Mouse (Mus musculus) midbrain, embryonic 16.5 days (tissue): ENCODE results near the gene Tpbgl. TPM values are rescaled to one million over a fixed set of nuclear protein-coding genes. Genes with fewer than 3 reads are reported as not detected.

ENCODE experiments used
- ATAC-seq: fragments of 200-750 bp; cut with Nextera tagmentation; 2 replicates; pipeline ENCODE4 v1.8.0; 2017; ENCODE audit warnings: moderate TSS enrichment
- H3K27ac ChIP-seq: fragments of 300-500 bp; sonication (generic); 2 replicates; pipeline ENCODE4 v1.5.1; 2014; ENCODE audit warnings: mild to moderate bottlenecking, low read length, mixed read lengths
- H3K27me3 ChIP-seq: fragments of 300-500 bp; sonication (generic); 2 replicates; pipeline ENCODE4 v1.6.1; 2014; ENCODE audit warnings: low read depth, low read length, mixed read lengths; ENCODE audit not compliant: control insufficient read depth, insufficient read depth
- H3K36me3 ChIP-seq: fragments of 300-500 bp; sonication (generic); 2 replicates; pipeline ENCODE4 v1.6.1; 2014; ENCODE audit warnings: mild to moderate bottlenecking, low read length, moderate library complexity, mixed read lengths; ENCODE audit not compliant: control insufficient read depth, insufficient read depth
- H3K4me1 ChIP-seq: fragments of 300-500 bp; sonication (generic); 2 replicates; pipeline ENCODE4 v1.6.1; 2014; ENCODE audit warnings: mild to moderate bottlenecking, low read length, mixed read lengths; ENCODE audit not compliant: control insufficient read depth, insufficient read depth
- H3K4me2 ChIP-seq: fragments of 300-500 bp; sonication (generic); 2 replicates; pipeline ENCODE4 v1.6.1; 2014; ENCODE audit warnings: mild to moderate bottlenecking, low read length, mixed read lengths
- H3K4me3 ChIP-seq: fragments of 300-500 bp; sonication (generic); 2 replicates; pipeline ENCODE4 v1.5.1; 2014; ENCODE audit warnings: low read depth, mild to moderate bottlenecking, low read length, moderate library complexity, mixed read lengths
- H3K9ac ChIP-seq: fragments of 300-500 bp; sonication (generic); 2 replicates; pipeline ENCODE4 v1.6.1; 2014; ENCODE audit warnings: low read depth, low read length, mixed read lengths
- H3K9me3 ChIP-seq: fragments of 300-500 bp; sonication (generic); replicated peaks from 2 replicates; pipeline ENCODE4 v1.6.1; 2014; ENCODE audit warnings: mild to moderate bottlenecking, low read length, mixed read lengths; ENCODE audit not compliant: control insufficient read depth, poor library complexity, severe bottlenecking
- WGBS: fragments of 180-500 bp; shearing (Covaris S2); extraction: QIAGEN DNeasy Blood & Tissue Kit; methylation state at CpG from one replicate; pipeline ENCODE4 v1.1.7; 2014; 5-methylcytosine and 5-hydroxymethylcytosine counted together
- polyA plus RNA-seq: library from polyadenylated mRNA; unstranded; fragments of >200 nt; fragmentation: Nextera tagmentation; extraction: Ambion mirVana; gene quantifications from 2 replicates; pipeline ENCODE4 v1.2.1, GENCODE M21; 2015

Tpbgl gene
- 1.1 and 1.6 TPM in 2 replicates for polyA plus RNA-seq

- under 1% methylated on average over 77 of the region's 83 CpGs for WGBS
- Histone ChIP-seq H3K9me3 (no peaks in the 10 kb centered on the region), H3K36me3 (no peaks in the 10 kb centered on the region), H3K27ac (peak within 1 kb of the TSS; percentile 24; the same call in 1 of the 2 replicates), H3K9ac (peak within 1 kb of the TSS; percentile 75), H3K27me3 (peaks cover 37% of the 10 kb centered on the region), H3K4me1 (peaks cover 4% of the 10 kb centered on the region), H3K4me3 (peak within 1 kb of the TSS; percentile 60), H3K4me2 (peak within 1 kb of the TSS; percentile 78)
- peak; percentile 9 for ATAC-seq
These were observed at the start of gene Tpbgl for GRCm38 (mm10) chr7:99626376-99627270. TSS of gene Tpbgl (minus strand) at chr7:99627103.

GRCm38 (mm10) chr7:99674890-99675289 lies 48.0 kb upstream of the Tpbgl start:
- WGBS, result 88% methylated on average over 3 of the region's 3 CpGs
- H3K27ac ChIP-seq, result no peak overlapping the region
- no peaks in the 10 kb centered on the region for H3K27me3 ChIP-seq
- no peaks in the 10 kb centered on the region for H3K9me3 ChIP-seq
- no peaks in the 10 kb centered on the region for H3K4me1 ChIP-seq
- H3K9ac ChIP-seq, result no peak overlapping the region
- H3K36me3 ChIP-seq, result no peaks in the 10 kb centered on the region
- no peak overlapping the region for H3K4me2 ChIP-seq
- no peak overlapping the region for H3K4me3 ChIP-seq
- no peak for ATAC-seq

- no peak overlapping the region for H3K9ac ChIP-seq
- WGBS, result 80% methylated on average over 5 of the region's 5 CpGs
- H3K4me2 ChIP-seq, result no peak overlapping the region
These were observed 47.3 kb upstream of the Tpbgl start for GRCm38 (mm10) chr7:99674209-99674608.

GRCm38 (mm10) chr7:99673188-99673587 lies 46.3 kb upstream of the Tpbgl start:
- no peak for ATAC-seq
- no peaks in the 10 kb centered on the region for H3K36me3 ChIP-seq
- WGBS, result 77% methylated on average over 8 of the region's 8 CpGs

More at GRCm38 (mm10) chr7:99674209-99674608, 47.3 kb upstream of the Tpbgl start:
- Histone ChIP-seq H3K27ac (no peak overlapping the region), H3K4me1 (no peaks in the 10 kb centered on the region), H3K9me3 (no peaks in the 10 kb centered on the region), H3K4me3 (no peak overlapping the region), H3K27me3 (no peaks in the 10 kb centered on the region), H3K36me3 (no peaks in the 10 kb centered on the region)
- ATAC-seq, result no peak

GRCm38 (mm10) chr7:99671544-99672435 lies 44.9 kb upstream of the Tpbgl start:
- Histone ChIP-seq H3K27ac (no peak overlapping the region), H3K9ac (no peak overlapping the region), H3K4me1 (peaks cover 3% of the 10 kb centered on the region; the same call in 1 of the 2 replicates), H3K36me3 (no peaks in the 10 kb centered on the region), H3K27me3 (no peaks in the 10 kb centered on the region), H3K9me3 (no peaks in the 10 kb centered on the region), H3K4me2 (no peak overlapping the region), H3K4me3 (no peak overlapping the region)
- 86% methylated on average over 9 of the region's 9 CpGs for WGBS
- ATAC-seq, result no peak

More at GRCm38 (mm10) chr7:99673188-99673587, 46.3 kb upstream of the Tpbgl start:
- no peak overlapping the region for H3K4me2 ChIP-seq
- H3K27ac ChIP-seq, result no peak overlapping the region
- H3K27me3 ChIP-seq, result no peaks in the 10 kb centered on the region
- peaks cover 3% of the 10 kb centered on the region; the same call in 1 of the 2 replicates for H3K4me1 ChIP-seq
- no peak overlapping the region for H3K9ac ChIP-seq
- no peak overlapping the region for H3K4me3 ChIP-seq
- no peaks in the 10 kb centered on the region for H3K9me3 ChIP-seq

GRCm38 (mm10) chr7:99670915-99671314 lies 44.0 kb upstream of the Tpbgl start:
- no peaks in the 10 kb centered on the region for H3K9me3 ChIP-seq
- no peak overlapping the region for H3K4me2 ChIP-seq
- no peak for ATAC-seq
- no peak overlapping the region for H3K4me3 ChIP-seq
- no peak overlapping the region for H3K27ac ChIP-seq
- no peak overlapping the region for H3K9ac ChIP-seq
- no peaks in the 10 kb centered on the region for H3K36me3 ChIP-seq
- no peaks in the 10 kb centered on the region for H3K27me3 ChIP-seq
- 76% methylated on average over 4 of the region's 4 CpGs for WGBS
- H3K4me1 ChIP-seq, result peaks cover 3% of the 10 kb centered on the region; the same call in 1 of the 2 replicates

GRCm38 (mm10) chr7:99668802-99669201 lies 41.9 kb upstream of the Tpbgl start:
- 38% methylated on average over 4 of the region's 4 CpGs for WGBS
- H3K27ac ChIP-seq, result no peak overlapping the region
- H3K4me2 ChIP-seq, result no peak overlapping the region
- H3K9me3 ChIP-seq, result no peaks in the 10 kb centered on the region
- no peak for ATAC-seq
- no peaks in the 10 kb centered on the region for H3K36me3 ChIP-seq
- H3K4me1 ChIP-seq, result peaks cover 3% of the 10 kb centered on the region; the same call in 1 of the 2 replicates
- no peak overlapping the region for H3K4me3 ChIP-seq
- H3K9ac ChIP-seq, result no peak overlapping the region
- H3K27me3 ChIP-seq, result no peaks in the 10 kb centered on the region

- no peak overlapping the region for H3K4me3 ChIP-seq
- no peak overlapping the region for H3K27ac ChIP-seq
- ATAC-seq, result no peak
- peaks cover 3% of the 10 kb centered on the region; the same call in 1 of the 2 replicates for H3K4me1 ChIP-seq
- H3K9ac ChIP-seq, result no peak overlapping the region
- WGBS, result 94% methylated on average over 16 of the region's 16 CpGs
- H3K27me3 ChIP-seq, result no peaks in the 10 kb centered on the region
- no peaks in the 10 kb centered on the region for H3K36me3 ChIP-seq
- H3K9me3 ChIP-seq, result no peaks in the 10 kb centered on the region
- H3K4me2 ChIP-seq, result no peak overlapping the region
These were observed 40.2 kb upstream of the Tpbgl start for GRCm38 (mm10) chr7:99667096-99667495.
